Mouse (Mus musculus): ENCODE data around the gene Tent5b.
"Not testable (repeated sequence)": the region's sequence is repeated elsewhere in the genome, so short reads cannot be mapped to it uniquely, and the experiment has no call there.

Gene Tent5b

DNA sequence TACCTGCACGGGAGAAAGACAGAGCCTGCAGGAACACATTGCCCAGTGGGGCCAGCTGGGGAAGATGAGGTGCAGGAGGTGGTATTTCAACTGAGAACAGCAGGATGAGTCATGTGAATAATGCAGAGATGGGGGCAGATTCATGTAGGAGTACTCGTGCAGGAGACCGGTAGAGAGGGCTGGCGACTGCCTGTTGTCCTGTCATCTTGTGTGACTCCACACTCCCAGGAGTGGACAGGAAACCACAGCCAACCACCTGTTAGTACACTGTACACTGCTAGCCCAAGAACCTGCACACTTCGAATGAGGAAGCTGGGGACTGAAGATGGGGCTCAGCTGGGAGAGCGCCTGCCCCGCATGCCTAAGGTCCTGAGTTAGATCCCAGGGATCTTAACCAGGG lies 21.6 kb downstream of the Tent5b start:
- DNase-seq (ENCODE audit: extremely low read depth, low read depth), result no peak

DNA sequence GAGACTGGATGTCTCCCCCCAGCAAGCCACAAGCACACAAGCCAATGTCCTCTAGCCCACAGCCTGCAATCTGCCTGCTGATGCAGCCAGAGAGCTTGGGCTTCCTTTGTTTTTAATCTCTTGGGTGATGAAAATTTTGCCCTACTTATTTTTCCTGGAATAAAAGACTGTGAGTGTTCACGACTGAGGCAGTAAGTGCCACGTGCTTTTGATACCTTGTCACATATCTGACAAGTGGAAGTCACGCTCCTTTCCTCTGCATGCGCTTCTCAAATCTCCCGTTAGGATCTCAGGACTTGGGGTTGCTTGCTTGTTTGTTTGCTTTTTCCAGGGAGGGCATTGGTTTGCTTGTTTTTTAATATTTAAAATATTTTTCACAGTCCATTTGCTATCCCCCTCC lies 24.4 kb downstream of the Tent5b start:
- DNase-seq (ENCODE audit: extremely low read depth, low read depth), result no peak

DNA sequence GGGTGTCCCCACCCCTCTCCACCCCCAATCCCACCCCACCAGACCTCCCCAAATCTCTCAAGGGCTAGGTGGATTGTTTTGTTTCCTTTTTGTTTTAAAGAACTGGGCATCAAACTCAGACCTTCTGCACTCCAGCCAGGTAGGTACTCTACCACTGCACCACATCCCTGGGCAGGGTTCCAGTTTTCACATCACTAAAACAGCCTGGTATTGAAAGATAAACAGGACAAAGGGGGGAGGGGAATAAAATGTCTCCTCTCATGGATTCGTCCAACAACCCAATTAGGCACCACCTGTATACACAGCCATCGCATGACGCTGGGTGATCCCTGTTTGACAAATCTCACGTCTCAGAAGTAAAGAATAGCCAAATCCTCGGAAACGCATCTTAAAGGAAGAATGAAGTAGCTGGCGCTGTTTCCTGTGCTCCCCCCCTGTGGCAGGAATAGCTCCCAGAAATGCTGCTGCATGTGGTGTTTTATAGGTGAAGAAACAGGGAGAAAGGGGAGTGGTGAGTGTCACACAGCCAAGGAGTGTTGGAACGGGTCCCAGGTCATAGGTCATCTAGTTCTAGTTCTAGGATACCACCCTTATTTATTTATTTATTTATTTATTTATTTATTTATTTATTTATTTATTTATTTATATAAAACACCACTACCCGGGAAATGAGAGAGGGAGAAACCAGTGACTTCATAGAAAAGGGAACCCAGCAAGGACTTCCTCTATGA lies 25.0 kb downstream of the Tent5b start:
- DNase-seq (ENCODE audit: extremely low read depth, low read depth), result no peak

DNA sequence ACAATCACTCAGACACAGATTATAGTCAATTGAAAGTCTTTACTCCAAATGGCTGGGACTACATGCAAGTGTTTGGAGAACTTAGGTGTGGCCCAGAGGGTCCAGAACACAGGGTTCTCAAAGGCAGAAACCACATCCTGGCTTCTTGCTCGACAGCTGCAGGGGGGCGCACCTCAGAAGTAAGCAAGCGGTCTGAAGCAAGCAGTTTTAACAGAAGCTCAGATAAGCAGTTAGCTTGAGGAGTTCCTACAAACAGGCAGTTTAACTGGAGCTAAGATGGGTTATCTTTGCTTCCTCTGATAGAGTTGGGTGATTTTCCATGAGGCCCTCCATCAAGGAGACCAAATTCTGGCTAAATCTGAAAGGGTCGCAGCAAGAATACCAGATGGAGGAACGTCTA lies 26.6 kb downstream of the Tent5b start:
- no peak for DNase-seq (ENCODE audit: extremely low read depth, low read depth)

DNA sequence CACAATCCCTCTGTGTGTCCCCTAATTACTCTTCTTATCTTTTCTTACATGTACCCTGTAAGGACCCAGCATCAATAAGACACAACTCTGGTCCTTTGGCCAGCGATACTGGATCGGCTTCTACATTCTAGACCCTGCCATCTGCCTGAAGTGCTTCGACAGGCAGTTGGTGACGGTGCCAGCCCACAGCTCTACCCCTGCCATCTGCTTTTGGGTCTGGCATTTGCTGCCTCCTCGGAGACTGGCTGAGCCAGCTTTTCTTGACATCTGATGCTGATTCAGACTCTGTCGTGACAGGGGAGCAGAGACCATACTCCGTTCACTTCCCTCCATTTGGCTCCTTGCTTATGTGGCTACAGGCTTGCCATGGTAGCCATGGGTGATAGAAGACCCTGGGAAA lies 29.1 kb downstream of the Tent5b start:
- DNase-seq (ENCODE audit: extremely low read depth, low read depth), result no peak

DNA sequence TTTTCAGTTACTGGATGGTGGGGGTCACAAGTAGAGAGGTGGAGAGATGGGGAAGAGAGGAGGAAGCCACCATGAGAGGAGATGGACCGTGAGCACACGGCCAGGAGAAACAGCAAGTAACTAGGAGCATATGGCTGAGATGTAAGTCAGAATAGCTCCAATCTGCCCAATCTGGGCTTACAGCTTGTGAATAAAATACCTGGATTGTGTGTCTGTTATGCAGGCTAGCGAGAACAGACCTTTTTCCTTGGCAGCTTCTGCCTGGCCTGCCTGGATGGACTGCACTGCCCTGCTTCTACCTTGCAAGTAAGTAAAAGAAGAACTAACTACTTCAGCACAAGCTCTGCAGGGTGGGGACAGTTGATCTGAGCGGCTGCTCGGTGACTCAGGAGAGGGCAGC lies 31.1 kb downstream of the Tent5b start:
- DNase-seq (ENCODE audit: extremely low read depth, low read depth), result no peak

DNA sequence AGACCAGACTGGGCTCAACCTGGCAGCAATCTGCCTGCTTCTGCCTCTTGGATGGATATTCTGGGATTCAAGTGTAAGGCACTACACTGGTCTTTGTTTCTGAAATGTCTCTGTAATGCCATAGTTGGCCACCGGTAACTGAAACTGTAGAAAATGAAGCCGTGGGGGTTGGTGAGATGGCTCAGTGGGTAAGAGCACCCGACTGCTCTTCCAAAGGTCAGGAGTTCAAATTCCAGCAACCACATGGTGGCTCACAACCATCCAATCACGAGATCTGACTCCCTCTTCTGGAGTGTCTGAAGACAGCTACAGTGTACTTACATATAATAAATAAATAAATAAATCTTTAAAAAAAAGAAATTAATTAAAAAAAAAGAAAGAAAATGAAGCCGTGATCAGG lies 32.6 kb downstream of the Tent5b start:
- not testable (repeated sequence) for DNase-seq (ENCODE audit: extremely low read depth, low read depth)

DNA sequence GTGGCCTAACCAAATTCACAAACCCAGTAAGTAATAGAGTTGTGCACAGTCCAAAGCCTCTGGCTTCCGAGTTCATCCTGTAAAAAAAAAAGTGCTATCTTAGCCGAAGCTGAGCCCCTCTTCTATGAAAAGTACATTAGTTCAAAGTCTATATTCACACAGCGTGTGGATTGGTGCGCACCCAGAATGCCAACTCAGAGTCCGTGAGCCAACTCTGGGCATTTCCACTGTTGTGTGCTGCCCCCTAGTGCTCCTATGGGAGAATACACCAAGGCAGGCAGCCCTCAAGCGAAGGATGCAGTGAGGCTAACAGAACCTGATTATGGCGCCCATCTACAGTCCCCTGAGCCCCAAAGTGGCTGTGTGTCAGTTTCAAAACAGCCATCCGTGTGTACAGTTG lies 33.0 kb downstream of the Tent5b start:
- DNase-seq (ENCODE audit: extremely low read depth, low read depth), result peak; percentile 39

DNA sequence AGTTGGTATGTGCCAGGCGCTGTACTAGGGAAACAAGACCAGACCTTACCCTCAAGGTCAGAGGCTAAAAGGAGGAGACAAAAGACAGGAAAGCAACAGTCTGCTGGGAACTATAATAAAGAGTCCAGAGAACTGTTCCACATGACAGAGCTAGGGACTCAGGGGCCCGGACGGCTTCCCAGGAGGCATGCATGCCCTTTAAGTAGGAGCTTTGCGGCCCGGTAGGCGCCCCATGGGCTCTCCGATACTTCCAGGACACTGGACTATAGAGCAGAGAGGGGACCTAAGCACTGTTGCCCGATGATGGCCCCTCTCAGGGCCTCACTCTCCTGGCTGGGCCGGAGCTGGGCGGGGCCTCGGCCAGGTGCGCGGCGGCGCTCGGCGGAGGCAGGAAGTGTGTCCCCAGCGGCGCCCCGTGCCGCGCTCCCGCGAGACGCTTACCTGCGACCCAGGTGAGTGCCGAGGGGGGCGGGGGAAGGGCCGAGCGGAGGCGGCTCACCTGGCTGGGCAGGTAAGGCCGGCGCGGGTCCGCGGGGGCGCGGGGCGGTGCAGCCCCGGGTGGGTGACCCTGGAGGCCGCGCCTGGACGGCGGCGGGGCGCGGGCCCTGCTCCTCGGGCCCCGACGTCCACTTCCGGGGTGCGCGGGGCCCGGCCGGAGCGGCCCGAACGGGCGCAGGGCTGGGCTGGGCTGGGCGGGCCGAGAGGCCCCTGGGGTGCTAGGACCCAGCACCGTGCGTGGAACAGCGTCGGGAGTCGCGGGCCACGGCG lies 38.9 kb downstream of the Tent5b start, which contains the start of gene Kdf1:
TSS of gene Kdf1 (plus strand) at position 363 of the 768 bp plus-strand sequence.
- DNase-seq (ENCODE audit: extremely low read depth, low read depth), result no peak

DNA sequence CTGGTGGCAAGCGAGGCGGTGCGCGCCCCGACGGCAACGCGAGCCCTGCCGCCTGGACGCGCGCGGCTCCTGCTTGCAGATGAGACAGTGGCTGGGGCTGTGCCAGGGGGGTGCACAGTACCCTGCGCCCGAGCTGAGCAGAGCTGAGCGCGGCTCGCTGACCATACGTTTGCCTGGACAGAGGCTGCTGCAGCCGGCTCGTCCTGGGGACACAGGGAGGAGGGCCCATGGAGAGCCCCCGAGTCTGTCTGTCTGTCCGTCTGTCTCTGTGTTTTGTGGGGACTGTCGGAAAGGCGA lies 39.4 kb downstream of the Tent5b start:
- DNase-seq (ENCODE audit: extremely low read depth, low read depth), result no peak

DNA sequence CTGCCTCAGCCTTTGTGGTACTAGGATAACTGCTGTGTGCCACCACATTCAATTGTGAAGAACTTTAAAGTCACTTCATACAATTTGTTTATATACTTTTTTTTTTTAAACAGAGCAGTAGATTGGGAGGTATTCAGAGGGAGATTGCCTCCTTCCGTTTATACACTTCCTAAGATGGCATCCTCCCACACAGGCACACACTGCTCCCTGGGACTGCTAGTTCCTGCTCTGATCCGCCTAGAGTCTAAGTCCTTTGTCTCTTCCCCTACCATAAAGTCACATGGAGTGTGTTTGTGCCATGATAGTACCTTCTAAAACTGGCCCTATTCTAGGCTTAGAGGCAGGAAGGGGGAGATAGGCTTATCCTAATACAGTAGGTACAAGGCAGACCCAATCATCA lies 41.6 kb downstream of the Tent5b start:
- no peak for DNase-seq (ENCODE audit: extremely low read depth, low read depth)

DNA sequence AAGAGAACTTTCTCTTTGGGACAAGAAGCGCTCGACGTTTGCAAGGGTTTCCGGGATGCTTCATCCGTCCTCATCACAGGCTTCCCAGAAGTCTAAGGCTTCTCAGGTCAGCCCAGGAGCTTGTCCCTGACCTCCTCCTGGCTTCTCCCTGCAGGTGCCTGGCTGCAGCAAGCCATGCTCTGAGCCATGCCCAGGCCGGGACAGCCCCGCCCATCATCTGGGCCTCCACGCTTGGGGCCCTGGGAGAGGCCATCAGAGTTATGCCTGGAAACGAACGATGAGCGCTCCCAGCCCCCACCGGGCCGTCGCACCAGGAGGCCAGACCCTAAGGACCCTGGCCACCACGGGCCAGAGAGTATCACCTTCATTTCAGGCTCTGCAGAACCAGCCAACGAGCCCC lies 47.9 kb downstream of the Tent5b start:
- no peak for DNase-seq (ENCODE audit: extremely low read depth, low read depth)

DNA sequence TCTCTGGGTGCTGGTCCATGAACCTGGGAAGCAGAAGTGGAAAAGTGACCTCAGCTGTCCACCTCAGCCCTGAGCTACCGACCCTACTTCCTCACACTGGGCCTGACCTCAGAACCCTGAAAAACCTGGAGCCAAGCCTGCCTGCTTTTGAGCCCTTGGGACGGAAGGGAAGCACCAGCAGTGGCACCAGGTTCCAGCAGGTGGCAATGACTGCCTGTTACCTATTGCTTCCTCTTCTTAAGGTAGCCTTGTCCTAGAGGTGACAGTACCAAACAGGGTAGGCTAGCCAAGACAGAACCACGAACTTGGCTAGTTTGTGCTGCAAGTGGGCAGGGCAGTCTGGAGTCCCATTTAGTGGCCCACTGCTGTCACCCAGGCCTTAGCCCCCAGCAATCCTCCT lies 52.8 kb downstream of the Tent5b start:
- DNase-seq (ENCODE audit: extremely low read depth, low read depth), result no peak

DNA sequence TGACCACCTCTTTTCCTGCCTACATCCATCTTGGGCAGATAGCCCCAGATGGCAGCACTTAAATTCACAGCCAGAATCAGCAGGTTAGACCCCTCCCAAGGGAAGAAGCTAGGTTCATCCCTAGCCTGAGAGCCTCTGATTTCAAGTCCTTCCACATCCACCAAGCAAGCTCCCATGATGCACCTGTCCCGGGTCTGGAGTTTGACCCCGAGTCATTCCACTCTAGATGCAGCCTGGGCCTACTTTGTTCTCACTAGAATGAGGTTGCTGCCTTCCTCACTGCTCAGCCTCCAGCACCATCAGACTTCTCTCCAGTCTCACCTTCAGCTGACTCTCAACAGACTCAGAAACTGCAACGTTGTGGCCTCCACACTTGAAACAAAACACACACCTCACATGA lies 56.1 kb downstream of the Tent5b start:
- DNase-seq (ENCODE audit: extremely low read depth, low read depth), result no peak

DNA sequence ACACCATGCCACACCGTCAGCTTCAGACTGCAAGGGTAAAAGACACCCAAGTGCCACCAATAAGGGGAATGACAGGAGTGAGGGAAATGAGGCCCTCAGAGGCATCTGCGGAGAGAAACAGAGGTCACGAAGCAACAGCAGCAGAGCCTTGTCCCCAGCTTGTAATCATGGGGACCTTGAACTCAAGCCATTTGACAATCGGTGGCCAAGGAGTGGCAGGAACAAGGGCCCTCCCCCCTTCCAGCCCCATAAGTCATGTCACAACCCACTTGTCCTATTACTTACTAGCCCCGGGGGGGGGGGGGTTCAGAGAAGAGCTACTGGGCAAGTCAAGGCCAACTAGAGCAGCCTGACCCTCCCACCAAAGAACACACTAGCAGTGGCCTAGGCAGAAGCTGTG lies 56.7 kb downstream of the Tent5b start:
- DNase-seq (ENCODE audit: extremely low read depth, low read depth), result no peak
